Mouse (Mus musculus) left cerebral cortex, postnatal 4 days (tissue): ENCODE results near the gene Cpsf7. TPM values are rescaled to one million over a fixed set of nuclear protein-coding genes. Genes with fewer than 3 reads are reported as not detected.

ENCODE experiments used
- DNase-seq: peaks from one replicate; pipeline ENCODE4 v3.0.0-alpha.2; 2022
- intact Hi-C: fragments of 180-260 bp; cut with DNase I; formaldehyde crosslinking; loops from one replicate; pipeline ENCODE4 v1.15.1; 2025
- total RNA-seq, 2 experiments: library from RNA; stranded (reverse); gene quantifications; 2 replicates each; pipeline ENCODE4 v1.2.3; 2021

Cpsf7 gene
- total RNA-seq: 10 to 100 TPM; 86.5 to 90.9 TPM

DNA sequence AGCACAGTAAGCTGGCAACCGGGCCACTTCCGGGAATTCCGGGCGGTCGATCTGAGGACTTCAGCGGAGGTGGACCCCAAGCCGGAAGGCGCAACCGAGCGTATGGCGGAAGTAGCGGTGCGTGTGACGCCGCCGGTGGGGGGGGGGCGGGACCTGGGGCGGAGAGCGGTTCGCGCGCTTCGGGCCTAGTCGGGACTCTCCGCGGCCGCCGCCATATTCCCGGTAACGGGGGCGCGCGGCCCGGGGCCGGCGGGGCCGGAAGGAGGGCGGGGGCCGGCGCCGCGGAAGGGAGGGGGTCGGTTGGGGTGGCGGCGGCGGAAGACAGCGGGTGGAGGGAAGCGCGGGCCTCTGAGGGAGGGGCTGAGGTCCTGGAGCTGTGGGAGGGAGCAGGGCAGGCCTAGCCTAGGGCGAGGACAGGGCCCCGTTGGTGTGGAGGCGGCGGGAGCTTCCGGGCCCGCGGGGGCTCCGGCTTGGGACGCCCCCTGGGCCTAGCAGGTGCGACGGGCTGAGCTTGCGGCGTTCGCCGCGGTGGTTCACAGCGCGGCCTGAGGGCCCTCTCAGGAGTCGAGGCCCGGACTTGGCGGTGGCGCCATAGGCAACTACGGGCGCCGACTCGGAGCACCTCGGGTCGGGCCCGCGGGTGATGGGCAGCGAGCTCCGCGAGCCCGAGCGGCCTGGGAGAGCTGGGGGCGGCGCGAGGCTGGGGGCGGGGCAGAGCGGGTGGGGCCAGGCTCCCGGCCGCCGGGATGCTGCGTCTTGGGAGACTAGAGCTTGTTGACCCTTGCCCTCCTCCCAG is at the start of gene Cpsf7:
Gene Cpsf7 (plus strand): TSS at position 161 of the 796 bp plus-strand sequence.
- intact Hi-C loops: no loop called here
- DNase-seq: peak; percentile 94

DNA sequence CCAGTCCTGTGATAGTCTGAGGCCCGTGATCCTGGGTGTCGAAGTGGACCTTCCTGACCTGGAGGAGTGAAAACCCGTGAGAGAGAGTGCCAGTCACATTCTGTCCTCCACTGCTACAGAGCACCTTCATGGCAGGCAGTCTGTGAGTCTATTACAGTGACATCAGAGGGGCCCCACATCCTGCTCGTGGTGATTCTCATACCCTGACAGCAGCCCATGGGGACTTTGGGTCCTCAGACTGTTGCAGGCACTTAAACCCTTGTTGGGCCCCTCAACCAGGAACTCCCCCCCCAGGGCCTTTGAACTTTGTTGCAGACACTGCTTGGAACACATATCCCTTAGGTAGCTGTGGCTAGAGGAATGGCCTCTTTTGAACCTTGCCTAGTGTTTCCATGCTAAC is 45.5 kb upstream of the Cpsf7 start:
- no peak for DNase-seq
- intact Hi-C loops: no loop called here

DNA sequence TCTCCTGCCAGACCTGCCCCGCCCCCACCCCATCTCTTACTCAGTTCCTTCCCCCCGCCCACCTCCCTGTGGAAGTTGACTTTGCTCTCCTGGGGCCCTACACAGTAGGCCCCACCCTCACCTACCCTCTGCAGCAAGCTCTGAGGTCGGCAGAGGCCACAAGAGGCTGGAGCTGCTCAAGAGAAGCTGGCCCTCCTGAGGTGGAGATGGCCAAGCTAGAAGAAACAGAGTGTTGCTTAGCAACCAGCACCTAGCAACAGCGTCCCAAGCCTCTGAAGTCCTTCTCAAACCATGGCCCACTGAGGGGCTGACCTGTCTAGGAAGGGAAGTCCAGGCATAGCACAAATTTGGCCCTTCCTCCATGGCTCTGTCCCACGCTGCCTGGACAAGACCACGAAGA is 42.4 kb upstream of the Cpsf7 start, which contains the start of gene Ppp1r32:
Gene Ppp1r32 (minus strand): TSS at position 226 of the 400 bp plus-strand sequence.
- intact Hi-C loops: loop anchor here (5.0 kb wide), 1 partner anchor 150 kb away; no protein-coding TSS in a partner anchor
- peak; percentile 32 for DNase-seq

DNA sequence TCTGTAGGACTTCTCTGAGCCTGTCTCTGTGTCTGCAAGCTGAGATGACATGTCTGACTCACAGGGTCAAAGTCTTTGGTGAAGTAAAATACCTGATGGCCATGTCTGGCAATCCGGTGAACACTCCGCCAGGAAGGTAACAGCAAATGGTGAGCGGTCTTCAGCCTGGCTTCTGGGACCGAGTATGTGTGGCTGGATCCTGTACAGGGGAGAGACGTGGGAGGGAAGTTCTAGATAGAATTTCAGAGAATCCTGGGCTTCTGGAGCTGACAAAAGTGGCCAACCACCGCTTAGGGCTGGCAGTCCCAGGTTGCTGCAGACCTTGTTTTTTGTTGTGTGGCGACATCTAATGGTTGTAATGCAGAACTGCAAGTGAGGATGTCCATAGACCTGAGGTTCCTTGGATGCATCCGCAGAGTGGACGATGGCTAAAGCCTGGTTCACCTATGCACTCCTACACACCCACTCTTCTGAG is 38.8 kb upstream of the Cpsf7 start:
- intact Hi-C loops: loop anchor here (2.0 kb wide), 1 partner anchor 38 kb away; no protein-coding TSS in a partner anchor
- DNase-seq: peak; percentile 33

DNA sequence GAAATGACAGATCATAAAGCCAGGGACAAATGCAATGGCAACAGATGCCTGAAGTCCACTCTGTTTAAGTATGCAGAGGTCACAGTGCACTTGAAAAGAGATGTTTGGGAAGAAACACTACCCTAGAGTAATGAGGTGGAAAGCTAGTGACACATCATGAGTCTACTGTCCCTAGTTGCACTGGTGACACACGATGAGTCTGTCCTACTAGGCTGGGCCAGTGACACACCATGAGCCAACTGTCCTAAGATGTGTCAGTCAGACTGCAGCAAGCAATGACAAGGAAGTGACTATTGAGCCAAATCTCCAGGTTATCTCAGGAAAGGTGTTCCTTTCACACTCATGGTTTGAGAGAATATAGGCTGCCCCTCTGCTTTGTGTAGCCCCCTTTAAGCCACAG is 29.4 kb upstream of the Cpsf7 start:
- intact Hi-C loops: no loop called here

DNA sequence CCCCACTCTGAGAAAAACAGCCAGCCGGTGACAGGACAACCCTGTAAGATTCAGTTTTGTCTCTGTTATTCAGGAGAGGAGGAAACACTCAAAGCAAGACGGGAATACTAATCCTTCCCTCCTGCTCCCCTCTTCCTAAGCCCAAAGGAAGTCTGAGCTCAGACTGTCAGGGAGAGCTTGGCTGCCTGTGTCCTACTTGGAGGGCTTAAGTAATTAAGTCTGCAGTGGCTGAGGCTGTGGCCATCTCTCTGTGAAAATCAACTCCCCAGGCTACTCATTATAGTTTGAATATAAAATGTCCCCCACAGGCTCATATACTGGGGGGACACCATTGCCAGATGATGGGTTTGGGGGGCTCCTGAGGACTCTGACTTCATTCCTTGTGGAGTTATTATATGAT is 28.1 kb upstream of the Cpsf7 start:
- no peak for DNase-seq
- intact Hi-C loops: no loop called here

More for the DNA sequence above, 29.4 kb upstream of the Cpsf7 start:
- no peak for DNase-seq

DNA sequence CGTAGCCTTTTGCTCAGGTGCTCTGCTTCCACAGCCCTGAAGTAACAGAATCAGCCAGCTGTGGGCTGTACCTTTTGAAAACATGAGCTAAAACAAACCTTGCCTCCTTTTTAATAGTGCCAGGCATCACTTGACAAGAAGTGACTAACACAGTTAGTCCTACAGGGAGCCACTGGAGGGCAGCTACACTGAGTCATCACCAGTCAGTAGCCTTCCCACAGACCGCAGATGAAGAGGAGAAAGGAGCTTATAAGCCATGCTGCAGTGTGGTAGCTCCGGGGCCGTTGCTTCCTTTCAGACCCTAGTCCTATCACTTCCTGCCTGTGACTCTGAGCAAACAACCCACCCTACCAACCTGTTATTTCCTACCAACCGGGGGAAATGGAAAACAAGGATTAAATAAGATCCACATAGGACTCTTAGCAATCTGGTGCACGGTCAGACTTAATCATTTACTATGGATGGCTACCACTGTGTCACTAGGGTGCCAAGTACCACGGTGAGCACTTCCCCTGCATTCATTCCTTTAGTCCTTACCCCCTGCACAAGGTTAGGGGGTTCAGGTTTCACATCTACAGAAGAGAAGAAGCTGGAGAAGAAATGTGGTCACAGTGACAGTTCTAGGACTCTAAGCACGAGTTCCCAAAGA is 27.4 kb upstream of the Cpsf7 start:
- intact Hi-C loops: no loop called here
- no peak for DNase-seq

DNA sequence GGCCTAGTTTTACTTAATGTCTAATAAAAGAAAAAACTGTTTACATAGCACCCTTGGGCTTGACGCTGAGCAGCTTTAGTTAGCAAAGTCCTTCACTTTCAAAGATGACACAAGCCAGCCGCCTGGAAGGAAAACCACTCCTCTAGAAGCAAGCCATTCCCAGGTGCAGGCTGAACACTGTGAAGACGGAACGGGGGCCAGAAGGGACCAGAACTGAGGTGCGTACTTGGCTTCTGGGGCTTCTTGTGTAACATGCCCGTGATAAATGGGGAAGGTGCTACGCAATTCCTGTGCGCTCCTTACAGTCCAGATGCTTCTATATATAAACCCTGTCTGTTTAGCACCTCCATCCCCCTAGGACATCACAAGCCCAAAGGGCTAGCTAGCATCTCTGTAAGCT is 24.5 kb upstream of the Cpsf7 start:
- intact Hi-C loops: loop anchor here (5.0 kb wide), 1 partner anchor 168 kb away; no protein-coding TSS in a partner anchor
- DNase-seq: no peak

DNA sequence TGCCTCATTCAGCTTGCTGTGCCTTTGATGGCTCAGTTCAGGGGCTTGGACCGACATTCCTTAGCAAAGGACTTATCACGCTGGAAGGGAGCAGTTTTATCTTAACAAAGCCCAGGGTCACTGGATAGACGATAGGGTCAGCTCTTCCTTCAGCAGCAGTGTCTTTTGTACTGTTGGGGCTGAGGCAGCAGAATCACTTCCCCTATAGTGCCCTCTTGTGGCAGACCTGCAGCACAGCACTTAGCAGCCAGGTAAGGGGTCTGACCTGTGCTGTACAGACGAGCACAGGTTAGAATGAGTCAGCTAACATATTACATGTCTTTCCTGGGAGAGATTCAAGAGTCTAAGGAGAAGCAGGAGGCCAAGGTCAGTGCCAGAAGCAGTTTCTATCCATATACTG is 22.5 kb upstream of the Cpsf7 start:
- DNase-seq: peak; percentile 20
- intact Hi-C loops: loop anchor here (5.0 kb wide), 1 partner anchor 170 kb away; no protein-coding TSS in a partner anchor

DNA sequence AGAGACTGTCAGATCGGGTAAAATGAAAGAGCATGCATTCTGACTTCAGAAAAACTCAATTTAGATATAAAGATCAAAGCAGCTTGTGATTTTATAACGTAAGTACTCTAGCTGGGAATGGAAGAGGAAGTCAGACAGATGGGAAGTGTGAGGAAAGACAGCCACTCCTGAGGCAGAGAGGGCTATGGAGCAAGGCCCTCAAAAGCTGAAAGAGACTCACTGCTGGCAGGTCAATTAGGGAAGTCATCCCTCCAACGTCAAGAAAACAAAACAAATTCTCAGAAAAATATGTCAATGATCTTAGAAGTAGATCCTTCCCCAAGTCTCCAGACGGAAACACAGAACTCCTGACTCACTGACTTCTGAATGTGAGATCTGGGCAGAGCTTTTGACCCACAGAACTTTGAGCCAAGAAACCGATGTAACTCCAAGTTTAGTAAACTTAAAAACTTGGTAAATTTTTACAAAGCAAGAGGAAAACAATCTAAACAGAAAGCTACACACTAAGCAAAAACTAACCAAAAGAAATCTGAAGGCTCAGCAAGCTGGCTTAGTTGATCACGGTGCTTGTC is 14.2 kb upstream of the Cpsf7 start:
- intact Hi-C loops: no loop called here
- no peak for DNase-seq

DNA sequence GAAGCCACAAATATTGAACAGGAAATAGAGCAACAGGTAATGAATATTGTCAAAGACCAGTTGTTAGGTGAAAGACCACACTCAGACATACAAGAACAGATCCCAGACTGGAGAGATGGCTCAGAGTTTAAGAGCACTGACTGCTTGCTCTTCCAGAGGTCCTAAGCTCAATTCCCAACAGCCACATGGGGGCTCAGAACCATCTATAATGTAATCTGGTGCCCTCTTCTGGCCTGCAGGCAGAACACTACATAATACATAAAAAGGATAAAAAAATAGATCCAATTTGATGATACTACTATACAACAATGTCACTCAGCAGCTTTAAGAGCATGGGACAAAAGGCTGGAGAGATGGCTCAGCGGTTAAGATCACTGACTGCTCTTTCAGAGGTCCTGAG is 4.7 kb upstream of the Cpsf7 start:
- intact Hi-C loops: no loop called here
- peak; percentile 10 for DNase-seq

DNA sequence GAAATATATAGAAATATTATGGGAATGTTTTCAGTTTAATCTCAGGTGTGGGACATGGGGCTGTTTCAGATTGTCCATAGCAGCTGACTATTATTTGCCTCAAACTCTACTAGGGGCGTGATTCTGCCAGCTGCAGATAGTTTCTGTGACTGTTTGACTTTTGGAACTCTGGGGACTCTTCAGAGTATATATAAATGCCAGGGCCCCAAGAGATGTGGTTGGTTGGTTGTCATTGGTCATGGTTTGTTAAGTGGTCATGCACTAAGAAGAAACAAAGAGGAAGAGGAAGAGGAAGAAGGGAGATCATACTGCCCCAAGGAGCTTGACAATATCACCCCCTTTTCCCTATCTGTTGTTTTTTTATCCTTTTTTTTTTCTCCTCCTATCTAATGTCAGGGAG is 3.1 kb upstream of the Cpsf7 start:
- intact Hi-C loops: no loop called here
- DNase-seq: no peak

DNA sequence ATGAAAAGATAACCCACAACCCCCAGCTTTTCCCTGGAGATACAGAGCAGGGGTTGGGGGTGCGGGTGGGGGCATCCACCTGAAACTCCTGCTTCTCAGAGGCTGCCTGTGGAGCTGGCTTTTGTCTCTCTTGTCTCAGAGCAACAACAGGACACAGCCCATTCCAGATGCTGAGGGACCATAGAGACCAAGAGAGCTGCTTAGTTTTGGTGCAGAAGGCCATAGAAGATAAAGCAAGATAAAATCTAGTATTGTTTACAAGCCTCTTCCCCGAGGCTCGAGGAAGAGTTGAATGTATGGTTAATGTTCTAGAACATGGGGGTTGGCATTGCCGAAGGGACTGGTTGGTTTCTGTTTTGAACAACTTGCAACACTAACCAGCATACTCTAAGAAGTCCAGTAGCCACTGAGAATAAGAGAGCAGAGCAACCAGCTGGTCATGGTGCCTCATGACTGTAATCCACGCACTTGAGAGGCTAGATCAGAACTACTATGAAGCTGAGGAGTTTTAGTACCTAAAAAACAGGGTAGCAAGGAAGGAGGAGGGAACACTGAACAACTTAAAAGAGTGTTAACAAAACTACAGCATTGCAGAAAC is 1.5 kb upstream of the Cpsf7 start:
- intact Hi-C loops: no loop called here
- no peak for DNase-seq

DNA sequence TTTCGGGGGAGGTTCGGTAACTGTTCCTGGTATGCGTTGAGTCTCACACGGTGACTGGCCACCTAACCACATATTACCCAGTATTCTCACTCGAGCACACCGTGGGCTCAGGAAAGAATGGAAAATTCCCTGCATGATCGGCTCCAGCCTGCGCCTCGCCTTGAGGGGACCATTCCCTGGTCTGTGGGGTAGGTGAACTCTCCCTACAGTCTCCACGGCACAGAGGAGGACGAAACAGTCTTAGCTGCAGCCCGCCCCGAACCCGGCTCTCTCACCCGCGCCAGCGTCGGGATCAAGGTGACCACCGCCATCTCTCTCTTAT is 321 bp upstream of the Cpsf7 start:
- no peak for DNase-seq
- intact Hi-C loops: no loop called here

DNA sequence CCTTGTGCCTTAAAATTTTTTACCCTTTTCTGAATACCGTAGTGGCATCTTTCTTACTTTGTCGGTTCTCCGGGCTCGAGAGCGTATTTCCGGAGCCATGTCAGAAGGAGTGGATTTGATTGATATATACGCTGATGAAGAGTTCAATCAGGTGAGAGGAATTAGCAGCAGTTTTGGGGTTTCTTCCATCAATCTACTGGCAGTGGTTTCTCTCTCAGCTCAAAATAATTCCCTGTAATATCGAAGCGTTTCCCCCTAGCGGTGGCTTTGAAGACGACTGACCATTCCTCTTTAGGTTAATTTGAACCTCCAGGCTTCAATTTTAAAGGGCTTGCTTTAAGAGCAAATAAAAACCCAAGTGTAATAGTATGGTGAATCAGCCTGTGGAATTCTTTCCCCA is 844 bp downstream of the Cpsf7 start, which contains the start of gene Sdhaf2:
Gene Sdhaf2 (minus strand): TSS at position 233 of the 400 bp plus-strand sequence.
- intact Hi-C loops: no loop called here
- peak; percentile 41 for DNase-seq

DNA sequence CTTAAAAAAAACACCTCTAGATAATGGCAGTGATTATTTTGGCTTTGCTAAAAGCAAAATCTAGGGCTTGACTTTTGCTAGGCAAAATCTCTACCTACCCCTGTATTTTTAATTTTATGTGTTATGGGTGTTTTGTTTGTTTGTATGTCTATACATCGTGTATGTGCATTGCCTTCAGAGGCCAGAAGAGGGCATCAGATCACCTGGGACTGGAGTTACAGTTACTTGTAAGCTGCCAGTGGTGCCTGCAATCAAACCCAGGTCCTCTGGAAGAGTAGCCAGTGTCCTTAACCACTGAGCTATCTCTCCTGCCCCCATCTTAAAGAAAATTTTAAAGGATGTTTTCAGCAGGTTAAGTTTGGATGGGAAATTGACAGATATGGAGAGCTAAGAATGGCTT is 5.0 kb downstream of the Cpsf7 start:
- intact Hi-C loops: no loop called here
- no peak for DNase-seq

DNA sequence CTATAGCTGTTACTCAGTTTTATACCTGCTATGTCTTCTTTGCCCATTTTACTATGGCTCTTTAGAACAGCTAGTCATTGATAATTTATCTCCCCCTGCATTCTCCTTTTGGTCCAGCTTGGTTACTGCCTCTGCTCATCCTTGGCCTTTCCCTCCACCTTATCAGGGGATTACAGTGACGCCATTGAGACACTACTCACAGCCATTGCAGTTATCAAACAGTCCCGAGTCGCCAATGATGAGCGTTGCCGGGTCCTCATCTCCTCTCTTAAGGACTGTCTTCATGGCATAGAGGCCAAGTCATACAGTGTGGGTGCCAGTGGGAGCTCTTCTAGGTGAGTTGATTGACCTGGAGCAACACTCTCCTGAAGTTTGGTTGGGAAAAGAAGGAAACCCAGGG is 14.4 kb downstream of the Cpsf7 start:
- no peak for DNase-seq
- intact Hi-C loops: no loop called here

DNA sequence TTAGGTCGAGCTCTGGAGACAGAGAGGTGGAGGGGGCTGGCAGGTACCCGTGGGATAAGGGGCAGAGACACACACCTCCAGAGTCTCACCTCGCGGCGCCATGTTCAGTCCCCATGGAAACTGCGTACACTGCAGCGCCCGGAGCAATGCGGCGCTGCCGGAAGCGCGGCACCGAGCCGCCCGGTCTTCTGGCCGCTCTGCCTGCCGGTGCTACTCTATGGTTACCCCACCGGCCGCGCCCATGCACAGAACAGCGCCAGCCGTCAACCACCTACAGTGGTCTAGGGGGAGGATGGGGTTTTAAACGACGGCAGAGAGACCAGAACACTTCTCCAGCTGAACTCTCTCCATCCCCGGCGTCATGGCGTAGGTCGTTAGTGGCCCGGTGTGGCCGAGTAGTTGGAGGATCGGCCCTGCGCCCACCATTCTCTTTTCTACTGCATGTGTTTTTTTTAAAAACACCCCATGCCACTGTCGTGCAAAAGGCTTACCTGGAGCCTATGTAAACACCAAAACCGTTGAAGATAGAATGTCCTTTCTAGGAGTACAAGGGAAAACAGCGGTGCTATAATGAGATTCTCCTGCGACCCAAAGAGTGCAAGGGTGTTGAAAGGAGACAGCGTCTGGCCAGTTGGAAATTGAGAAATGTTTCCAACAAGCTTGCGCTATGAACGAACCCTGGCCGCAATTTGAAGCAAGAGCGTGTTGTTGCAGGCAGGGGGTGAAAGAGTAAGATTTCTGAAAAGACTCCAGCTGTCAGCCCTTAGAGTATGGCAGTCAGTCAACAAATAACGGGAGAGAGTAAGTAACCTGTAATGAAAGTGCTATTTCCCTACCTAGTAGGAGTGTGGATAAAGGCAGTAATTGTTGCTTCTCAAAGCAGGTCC is 30.8 kb downstream of the Cpsf7 start, which contains the start of gene Tmem216:
Gene Tmem216 (minus strand): TSS at position 615 of the 887 bp plus-strand sequence.
- intact Hi-C loops: loop anchor here (5.0 kb wide), 1 partner anchor 51 kb away; the partner anchor contains the start of genes Ddb1 and Tkfc
- DNase-seq: peak; percentile 87

DNA sequence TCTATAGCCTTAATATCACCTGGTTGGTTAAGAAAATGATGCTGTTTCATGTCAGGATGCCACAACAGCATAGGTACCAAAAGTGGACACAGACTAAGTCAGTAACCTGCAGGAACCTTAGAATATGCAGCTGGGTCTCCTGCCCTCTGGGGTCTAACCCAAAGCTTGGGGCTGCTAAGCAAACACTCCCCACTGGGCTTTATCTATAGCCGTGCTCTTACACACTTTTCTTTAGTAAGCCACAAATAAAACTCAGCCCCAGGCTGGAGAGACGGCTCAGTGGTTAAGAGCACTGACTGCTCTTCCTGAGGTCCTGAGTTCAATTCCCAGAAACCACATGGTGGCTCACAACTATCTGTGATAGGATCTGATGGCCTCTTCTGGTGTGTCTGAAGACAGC is 31.9 kb downstream of the Cpsf7 start:
- intact Hi-C loops: loop anchor here (5.0 kb wide), 1 partner anchor 50 kb away; the partner anchor contains the start of genes Ddb1 and Tkfc
- no peak for DNase-seq

DNA sequence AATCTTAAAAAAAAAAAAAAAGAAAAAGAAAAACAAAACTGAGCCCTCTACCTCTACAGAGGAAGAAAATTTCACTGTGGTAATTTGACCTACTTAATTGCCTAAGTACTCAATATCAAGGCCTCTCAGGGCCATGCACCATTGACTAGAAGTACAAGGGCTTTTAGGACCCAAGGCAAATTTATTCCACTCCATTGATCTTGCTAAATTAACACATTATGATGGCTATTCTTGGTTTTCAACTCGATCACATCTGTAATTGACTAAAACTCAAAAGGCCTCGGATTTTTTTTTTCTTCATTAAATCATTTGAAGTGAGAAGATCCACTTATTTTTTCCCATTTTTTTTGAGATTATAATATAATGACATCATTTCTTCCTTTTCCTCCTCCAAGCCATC is 32.4 kb downstream of the Cpsf7 start:
- DNase-seq: no peak
- intact Hi-C loops: loop anchor here (5.0 kb wide), 1 partner anchor 50 kb away; the partner anchor contains the start of genes Ddb1 and Tkfc
